Mouse (Mus musculus) urinary bladder, postnatal 14 days (tissue): ENCODE results near the gene Ahr.

ENCODE experiments used
- DNase-seq: peaks from one replicate; pipeline ENCODE4 v3.0.0; 2021; ENCODE audit warnings: low spot score

Ahr gene

DNA sequence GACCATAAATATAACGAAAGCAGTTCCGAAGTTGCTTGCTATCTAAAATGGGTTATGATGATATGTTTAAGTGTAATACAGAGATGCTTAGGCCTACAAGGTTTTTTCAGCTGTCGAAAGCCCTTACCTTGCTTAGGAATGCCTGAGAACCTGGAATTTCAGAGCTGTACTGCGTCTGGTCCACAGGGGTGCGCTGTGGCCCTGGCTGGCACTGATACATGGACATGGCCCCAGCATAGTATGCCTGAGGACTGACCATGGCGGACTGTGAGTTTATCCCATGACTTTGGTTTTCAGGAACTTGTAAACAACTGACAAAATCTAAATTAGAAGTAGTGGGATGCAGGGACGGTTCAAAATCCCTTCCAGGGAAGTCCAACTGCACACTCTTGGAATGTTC lies 31.3 kb downstream of the Ahr start:
- DNase-seq = no peak

DNA sequence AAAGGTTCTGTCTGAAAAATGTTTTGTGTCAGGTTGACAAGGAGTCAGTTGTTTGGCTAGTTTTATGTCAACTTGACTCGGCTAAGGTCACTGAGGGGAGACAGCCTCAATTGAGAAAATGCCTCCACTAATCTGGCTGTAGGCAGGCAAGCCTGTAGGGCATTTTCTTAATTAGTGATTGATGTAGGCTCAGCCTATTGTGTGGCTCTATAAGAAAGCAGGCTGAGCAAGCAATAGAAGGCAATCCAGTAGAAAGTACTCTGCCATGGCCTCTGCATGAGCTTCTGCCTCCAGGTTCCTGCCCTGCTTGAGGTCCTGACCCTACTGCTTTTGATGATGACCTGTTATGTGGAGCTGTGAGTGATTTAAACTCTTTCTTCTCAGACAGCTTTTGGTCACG lies 33.4 kb downstream of the Ahr start:
- DNase-seq = no peak

DNA sequence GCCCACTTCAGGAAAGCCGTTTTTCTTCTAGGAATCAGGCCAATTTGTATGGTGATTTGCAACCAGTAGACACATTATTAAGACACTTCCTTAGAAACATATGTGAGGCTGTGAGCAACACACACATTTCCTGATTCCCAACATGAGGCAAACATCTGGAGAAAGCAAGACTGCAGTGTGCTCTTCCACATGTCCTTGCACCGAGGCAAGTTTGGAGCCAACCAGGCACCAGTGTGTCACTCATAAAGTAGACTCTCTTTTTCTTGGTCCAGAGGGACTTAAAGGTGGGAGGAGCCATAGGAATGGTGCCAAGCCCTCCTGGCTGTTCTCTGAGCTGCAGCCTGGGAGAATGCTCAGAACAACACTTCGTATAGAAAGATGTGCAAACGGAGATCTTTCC lies 39.6 kb downstream of the Ahr start:
- DNase-seq = no peak

DNA sequence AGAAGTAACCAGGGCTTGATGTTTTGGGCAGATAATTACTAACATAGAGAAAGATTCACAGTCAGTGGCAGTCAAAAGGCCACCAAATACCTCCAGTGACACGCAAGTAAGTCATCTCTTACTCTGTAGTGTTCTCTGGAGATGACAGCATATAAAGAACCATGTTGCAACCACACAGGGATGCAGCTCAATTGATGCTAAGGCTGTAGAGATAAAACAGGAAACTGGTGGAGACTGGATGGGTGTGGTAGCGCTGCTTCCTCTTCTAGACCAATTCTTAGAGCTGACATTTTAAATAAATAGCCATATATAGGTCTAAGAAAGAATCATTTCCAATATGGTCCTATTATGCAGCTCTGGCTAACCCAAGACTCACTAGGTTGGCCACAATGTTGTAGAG lies 54.1 kb downstream of the Ahr start:
- DNase-seq = no peak

DNA sequence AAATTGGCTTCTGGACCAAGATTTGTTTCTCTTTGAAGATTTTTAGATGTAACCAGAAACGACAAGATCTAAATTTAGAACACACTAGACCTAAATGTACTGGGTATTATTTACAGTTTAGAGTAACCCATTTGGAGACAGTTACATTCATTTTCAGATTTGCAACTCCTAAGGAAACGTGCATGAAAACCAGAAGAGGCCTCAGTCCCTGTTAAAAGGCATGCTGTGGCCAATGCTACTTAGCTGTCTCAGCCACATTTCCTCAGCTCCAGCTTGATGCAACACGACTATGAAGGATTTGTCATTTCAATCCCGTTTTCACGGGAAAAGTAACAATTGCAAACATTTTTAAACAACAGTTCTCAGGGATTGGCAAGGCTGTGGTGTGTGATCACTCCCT lies 55.9 kb downstream of the Ahr start:
- DNase-seq = no peak

DNA sequence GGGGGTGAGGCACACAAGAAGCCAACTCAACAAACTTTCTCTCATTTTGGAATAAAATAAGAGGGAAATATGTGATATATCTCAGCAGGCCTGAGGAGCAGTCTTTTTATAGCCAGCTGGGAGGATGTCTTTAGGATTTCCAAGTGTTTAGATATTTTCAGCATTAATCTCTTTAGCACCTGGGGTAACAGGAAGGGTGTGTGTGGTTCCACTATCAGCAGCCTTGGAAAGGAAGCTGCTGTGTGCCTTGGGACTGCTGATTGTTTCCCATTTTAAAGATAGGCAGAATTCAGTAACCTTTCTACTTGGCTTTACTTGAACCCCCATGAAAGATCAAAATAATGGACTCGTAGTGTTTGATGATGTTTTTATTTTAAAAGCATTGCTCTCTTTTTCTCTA lies 71.4 kb downstream of the Ahr start:
- DNase-seq = no peak

DNA sequence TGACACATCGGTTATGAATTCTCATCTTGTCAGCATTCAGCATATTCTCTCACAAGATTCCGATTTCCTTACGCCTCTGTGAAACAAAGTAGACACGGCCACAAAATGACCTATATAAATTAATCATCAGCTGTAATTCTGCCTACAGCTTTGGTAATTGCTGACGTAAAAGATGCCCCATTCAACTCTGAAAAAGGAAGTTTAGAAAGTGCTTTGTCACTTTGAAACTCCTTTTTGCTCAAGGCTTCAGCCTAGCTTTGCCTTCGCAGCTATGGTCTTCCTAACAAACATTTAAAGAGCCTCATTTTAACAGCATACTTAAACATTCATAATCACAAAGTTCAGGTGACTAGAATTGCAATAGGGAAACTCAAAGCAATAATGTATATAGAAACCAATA lies 72.2 kb downstream of the Ahr start:
- no peak for DNase-seq

DNA sequence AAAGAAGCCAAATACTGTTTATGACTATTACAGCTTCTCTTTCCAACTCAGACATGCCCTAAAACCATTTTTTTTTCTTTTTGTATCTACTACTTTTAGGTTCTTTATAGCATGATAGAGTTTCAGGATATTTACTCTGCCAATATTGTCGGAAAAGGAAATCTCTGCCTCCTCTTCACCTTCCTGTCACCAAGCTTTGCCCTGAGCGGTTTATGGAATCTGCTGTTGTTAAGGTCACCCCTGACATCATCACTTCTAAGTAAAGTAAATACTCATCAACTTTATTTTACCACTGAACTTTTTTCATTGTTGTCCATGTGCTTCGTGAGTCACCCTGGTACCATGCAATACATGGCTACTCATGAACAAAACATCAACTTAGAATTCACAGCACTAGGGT lies 75.2 kb downstream of the Ahr start:
- no peak for DNase-seq
